Mouse (Mus musculus) embryonic facial prominence, embryonic 14.5 days (tissue): ENCODE data around the gene Fpr2. TPM values are rescaled to one million over a fixed set of nuclear protein-coding genes. Genes with fewer than 3 reads are reported as not detected.
"Not testable (repeated sequence)": the region's sequence is repeated elsewhere in the genome, so short reads cannot be mapped to it uniquely, and the experiment has no call there.

ENCODE experiments used
- ATAC-seq: fragments of 200-750 bp; cut with Nextera tagmentation; 2 replicates; pipeline ENCODE4 v1.8.0; 2017; ENCODE audit warnings: low read depth, moderate number of reproducible peaks, moderate TSS enrichment
- DNase-seq: peaks from one replicate; pipeline ENCODE4 v3.0.0-alpha.2; 2015; ENCODE audit warnings: low spot score
- H3K27ac ChIP-seq: fragments of 300-500 bp; sonication (generic); replicated peaks from 2 replicates; pipeline ENCODE4 v1.5.1; 2014; ENCODE audit warnings: low read depth, mild to moderate bottlenecking, low read length, moderate library complexity
- H3K27me3 ChIP-seq: fragments of 300-500 bp; sonication (generic); replicated peaks from 2 replicates; pipeline ENCODE4 v1.6.1; 2014; ENCODE audit warnings: low read length; ENCODE audit not compliant: control insufficient read depth, insufficient read depth
- H3K36me3 ChIP-seq: fragments of 300-500 bp; sonication (generic); 2 replicates; pipeline ENCODE4 v1.6.1; 2014; ENCODE audit warnings: low read length, mixed read lengths; ENCODE audit not compliant: control insufficient read depth, insufficient read depth
- H3K4me1 ChIP-seq: fragments of 300-500 bp; sonication (generic); 2 replicates; pipeline ENCODE4 v1.6.1; 2014; ENCODE audit warnings: antibody characterized with exemption, low read length; ENCODE audit not compliant: control insufficient read depth, insufficient read depth
- H3K4me2 ChIP-seq: fragments of 300-500 bp; sonication (generic); 2 replicates; pipeline ENCODE4 v1.6.1; 2014; ENCODE audit warnings: low read depth, mild to moderate bottlenecking, low read length, moderate library complexity, mixed read lengths
- H3K4me3 ChIP-seq: fragments of 300-500 bp; sonication (generic); 2 replicates; pipeline ENCODE4 v1.5.1; 2014; ENCODE audit warnings: low read depth, mild to moderate bottlenecking, low read length
- H3K9ac ChIP-seq: fragments of 300-500 bp; sonication (generic); 2 replicates; pipeline ENCODE4 v1.6.1; 2014; ENCODE audit warnings: low read depth, mild to moderate bottlenecking, low read length, moderate library complexity, mixed read lengths
- H3K9me3 ChIP-seq: fragments of 300-500 bp; sonication (generic); 2 replicates; pipeline ENCODE4 v1.6.1; 2016; ENCODE audit warnings: low read length; ENCODE audit not compliant: control insufficient read depth
- WGBS: fragments of 180-500 bp; shearing (Covaris S2); extraction: QIAGEN DNeasy Blood & Tissue Kit; methylation state at CpG from one replicate; pipeline ENCODE4 v1.1.7; 2014; 5-methylcytosine and 5-hydroxymethylcytosine counted together
- polyA plus RNA-seq: library from polyadenylated mRNA; unstranded; fragments of >200 nt; fragmentation: Nextera tagmentation; extraction: Ambion mirVana; gene quantifications from 2 replicates; pipeline ENCODE4 v1.2.1, GENCODE M21; 2014

Fpr2 gene
- polyA plus RNA-seq, 1 experiment from 2014 or later, result 1.1 TPM

DNA sequence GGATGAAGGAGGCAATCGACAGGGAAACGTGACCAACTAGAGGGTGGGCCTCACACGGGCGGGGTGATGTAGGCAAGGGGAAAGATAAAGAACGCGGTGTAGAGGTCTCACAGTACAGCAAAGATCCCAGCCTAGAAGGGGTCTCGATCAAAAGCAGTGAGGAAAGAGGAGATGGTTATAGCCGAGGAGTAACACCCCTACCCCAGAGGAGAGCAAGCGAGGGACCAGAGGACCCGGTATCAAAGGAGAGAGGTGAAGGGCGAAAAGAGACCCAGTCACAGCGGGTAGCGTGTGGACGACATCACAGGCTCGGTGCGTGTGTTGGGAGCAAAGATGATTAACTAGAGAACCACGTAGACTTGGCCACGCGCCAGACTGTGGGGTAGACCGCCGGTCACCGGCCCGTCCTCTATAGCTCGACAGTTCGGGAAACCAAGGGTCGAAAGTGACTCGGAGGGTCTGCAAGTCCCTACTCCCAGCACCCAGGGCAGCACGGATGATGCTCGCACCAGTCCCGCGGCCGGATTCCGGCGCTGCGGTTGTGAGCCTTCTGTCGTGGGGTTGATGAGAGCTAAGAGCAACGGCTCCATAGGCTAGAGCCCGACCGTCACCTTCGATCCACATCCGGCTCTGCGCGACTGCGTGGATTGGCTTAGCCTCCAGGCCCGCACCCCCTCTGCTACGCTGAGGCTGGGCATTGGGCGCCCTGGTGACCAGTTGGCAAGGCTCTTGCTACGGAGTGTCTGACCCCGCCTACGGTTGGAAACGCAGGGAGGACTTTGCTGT, 22.2 kb downstream of the Fpr2 start:
- Histone ChIP-seq H3K4me2 (peak overlapping the region; percentile 74), H3K9ac (peak overlapping the region; percentile 71), H3K9me3 (no peaks in the 10 kb centered on the region), H3K27me3 (no peaks in the 10 kb centered on the region), H3K4me3 (peak overlapping the region; percentile 55), H3K4me1 (no peaks in the 10 kb centered on the region), H3K27ac (peak overlapping the region; percentile 68), H3K36me3 (no peaks in the 10 kb centered on the region)
- WGBS, result 20% methylated on average over 51 of the region's 51 CpGs
- DNase-seq (peak; percentile 94), ATAC-seq (peak; percentile 100)

DNA sequence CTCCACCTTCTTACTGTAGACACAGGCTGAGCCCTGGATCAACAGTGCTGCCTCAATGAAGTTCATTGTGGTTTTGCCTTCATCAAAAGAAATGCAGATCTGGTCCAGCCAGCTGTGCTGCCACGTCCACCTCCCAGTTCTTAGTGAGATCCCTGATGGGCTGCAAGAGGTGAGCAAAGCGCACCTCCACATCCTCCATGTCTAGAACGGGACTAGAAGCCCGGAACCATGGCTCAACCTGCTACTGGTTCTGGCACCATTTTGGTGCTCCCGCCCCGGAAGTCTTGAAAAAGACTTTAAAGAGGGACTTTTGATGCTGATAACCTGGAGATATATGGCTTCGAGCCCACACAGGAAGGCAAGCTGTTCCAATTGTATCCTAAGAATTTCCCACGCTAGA, 25.0 kb downstream of the Fpr2 start:
- not testable (repeated sequence) for H3K9me3 ChIP-seq, H3K4me3 ChIP-seq, H3K9ac ChIP-seq, H3K36me3 ChIP-seq, DNase-seq, H3K27me3 ChIP-seq, ATAC-seq, H3K27ac ChIP-seq, H3K4me1 ChIP-seq, H3K4me2 ChIP-seq
- 86% methylated on average over 8 of the region's 8 CpGs for WGBS

DNA sequence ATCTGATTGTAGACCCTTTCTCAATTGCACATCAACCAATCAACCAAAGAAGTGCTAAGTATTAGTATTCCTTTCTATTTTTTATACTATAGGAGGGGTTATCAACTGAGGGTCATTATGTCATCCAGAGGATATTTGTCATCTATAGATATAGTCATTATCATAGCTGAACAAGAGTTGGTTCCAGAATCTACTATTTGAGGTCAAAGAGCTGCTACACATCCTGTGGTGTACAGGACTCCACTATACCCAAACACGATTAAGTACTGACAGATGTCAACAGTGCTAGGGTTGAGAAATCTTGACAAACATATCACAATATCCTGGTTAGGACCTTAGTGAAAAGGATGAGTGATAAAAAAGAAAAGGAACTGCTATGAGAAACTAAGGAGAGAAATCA, 29.8 kb downstream of the Fpr2 start:
- Histone ChIP-seq H3K9me3 (no peaks in the 10 kb centered on the region), H3K4me2 (no peak overlapping the region), H3K4me3 (no peak overlapping the region), H3K4me1 (no peaks in the 10 kb centered on the region), H3K9ac (no peak overlapping the region), H3K36me3 (no peaks in the 10 kb centered on the region), H3K27ac (no peak overlapping the region), H3K27me3 (no peaks in the 10 kb centered on the region)
- 81% methylated on average over 1 of the region's 1 CpGs for WGBS
- DNase-seq (no peak), ATAC-seq (no peak)

DNA sequence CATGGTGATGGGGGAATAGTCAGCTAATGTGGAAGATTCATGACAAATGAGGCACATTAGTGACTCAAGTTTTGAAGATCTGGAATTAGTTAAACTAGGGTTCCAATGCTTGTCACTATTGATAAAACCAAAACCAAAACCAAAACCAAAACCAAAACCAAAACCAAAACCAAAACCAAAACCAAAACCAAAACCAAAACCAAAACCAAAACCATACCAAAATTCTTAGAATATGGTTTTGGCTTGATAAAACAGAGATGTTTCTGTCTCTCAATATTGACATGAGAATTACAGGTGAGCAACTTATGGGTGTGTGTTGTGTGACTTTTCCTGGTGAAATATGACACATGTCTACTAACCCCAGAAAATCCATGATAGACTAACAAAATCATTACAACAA, 30.2 kb downstream of the Fpr2 start:
- H3K27me3 ChIP-seq, result no peaks in the 10 kb centered on the region
- ATAC-seq, result no peak
- H3K4me2 ChIP-seq, result no peak overlapping the region

More for the DNA sequence above, 30.2 kb downstream of the Fpr2 start:
- Histone ChIP-seq H3K36me3 (no peaks in the 10 kb centered on the region), H3K4me1 (no peaks in the 10 kb centered on the region), H3K9me3 (no peaks in the 10 kb centered on the region), H3K27ac (no peak overlapping the region), H3K9ac (no peak overlapping the region), H3K4me3 (no peak overlapping the region)
- no peak for DNase-seq

Other genes starting within 250 kb of the Fpr2 start
- gene Vmn2r90, start 184.1 kb upstream of the Fpr2 start, polyA plus RNA-seq, result not detected in 2 replicates
- gene Spaca6, start 60.7 kb upstream of the Fpr2 start, polyA plus RNA-seq, result 15.6 and 20.3 TPM in 2 replicates
- gene Has1, start 32.6 kb upstream of the Fpr2 start, polyA plus RNA-seq, result 1.0 and 1.7 TPM in 2 replicates
- gene Fpr1, start 3.9 kb upstream of the Fpr2 start, polyA plus RNA-seq, result 0.30 and 0.89 TPM in 2 replicates
- not detected in 2 replicates for gene Fpr3, start within 50 bp of the Fpr2 start, polyA plus RNA-seq
- not detected in 2 replicates for gene Fpr-rs4, start 133.9 kb downstream of the Fpr2 start, polyA plus RNA-seq
- 0.03 TPM in 1 of 2 replicates, not detected in the other for gene Vmn2r124, start 161.6 kb downstream of the Fpr2 start, polyA plus RNA-seq
- gene Vmn2r91, start 197.2 kb downstream of the Fpr2 start, polyA plus RNA-seq, result not detected in 2 replicates